ENCODE assay signal across 23 mouse cellular contexts in the genomic region with DNA sequence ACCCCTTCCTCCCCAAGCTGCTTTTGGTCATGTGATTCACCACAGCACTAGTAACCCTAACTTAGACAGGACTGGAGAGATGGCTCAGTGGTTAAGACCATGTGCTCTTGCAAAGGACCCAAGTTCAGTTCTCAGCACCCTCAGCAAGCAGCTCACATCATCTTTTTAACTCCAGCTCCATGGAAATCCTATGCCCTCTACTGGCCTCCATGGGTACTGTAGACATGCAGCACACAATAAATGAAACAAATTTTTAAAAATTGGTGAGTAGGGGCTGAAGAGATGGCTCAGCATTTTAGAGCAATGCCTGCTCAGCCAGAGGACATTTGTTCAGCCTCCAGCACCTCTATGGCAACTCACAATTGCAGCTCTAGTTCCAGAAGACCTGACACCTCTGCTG. TPM values are rescaled to one million over a fixed set of nuclear protein-coding genes. Genes with fewer than 3 reads are reported as not detected.
A peak's percentile ranks its signal among the peaks of the same experiment; 100 is the strongest.
DNase-seq lines count a peak whose midpoint lies in the region; ATAC-seq and TF ChIP-seq lines count a peak whose summit lies in the region.
"Had no signal": no experiment of that assay in that cellular context is flagged by ENCODE, and none has a peak within 500 bp of the region (broad histone marks: within the 10 kb centered on the region; RNA-seq: fewer than 3 reads in every experiment).

No protein-coding gene starts in this region.

- no peak overlapping the region for H3K27ac ChIP-seq in intestine, postnatal 0 days (ENCODE audit: low read depth, low read length)
- no peak overlapping the region for H3K27ac ChIP-seq in intestine, embryonic 16.5 days (ENCODE audit: low read length)
- no peak overlapping the region for H3K27ac ChIP-seq in midbrain, postnatal 0 days (ENCODE audit: low read depth, low read length)
- H3K27ac ChIP-seq in midbrain, embryonic 15.5 days = no peak overlapping the region
- no peak overlapping the region for H3K27ac ChIP-seq in cerebellum, adult 2 months (ENCODE audit: insufficient read depth, low read length)
- H3K27ac ChIP-seq: embryonic facial prominence, embryonic 15.5 days; forebrain, embryonic 12.5 days; kidney, embryonic 15.5 days; liver, embryonic 12.5 days; midbrain, embryonic 12.5 days had no signal

- TF ChIP-seq POLR2A in cerebellum, adult 2 months (IDR thresholded peaks at IDR 0.05; ENCODE audit: borderline replicate concordance, insufficient read depth, low read length) = no peak

- no peaks in the 10 kb centered on the region for H3K36me3 ChIP-seq in intestine, postnatal 0 days (ENCODE audit: control insufficient read depth, insufficient read depth)
- no peaks in the 10 kb centered on the region for H3K36me3 ChIP-seq in intestine, embryonic 16.5 days (ENCODE audit: control insufficient read depth, insufficient read depth, low read length)
- H3K36me3 ChIP-seq in midbrain, postnatal 0 days (ENCODE audit: insufficient read depth, low read length) = no peaks in the 10 kb centered on the region
- no peaks in the 10 kb centered on the region for H3K36me3 ChIP-seq in midbrain, embryonic 15.5 days (replicated peaks)
- H3K36me3 ChIP-seq: embryonic facial prominence, embryonic 15.5 days; forebrain, embryonic 12.5 days; kidney, embryonic 15.5 days; liver, embryonic 12.5 days; midbrain, embryonic 12.5 days had no signal

- no peak for ATAC-seq in intestine, postnatal 0 days
- ATAC-seq in intestine, embryonic 16.5 days = no peak
- ATAC-seq in midbrain, postnatal 0 days (ENCODE audit: low FRiP score) = no peak
- no peak for ATAC-seq in midbrain, embryonic 15.5 days (replicated peaks)
- ATAC-seq: activated CD4-positive, CD25-positive, alpha-beta regulatory T cell, adult 4 months; hindbrain, embryonic 16.5 days; liver, embryonic 12.5 days had no signal

- H3K9ac ChIP-seq in intestine, postnatal 0 days (ENCODE audit: low read depth, low read length) = no peak overlapping the region
- H3K9ac ChIP-seq in intestine, embryonic 16.5 days (ENCODE audit: low read depth, low read length) = no peak overlapping the region
- H3K9ac ChIP-seq in midbrain, postnatal 0 days (replicated peaks; ENCODE audit: low read length, poor library complexity, severe bottlenecking) = no peak overlapping the region
- no peak overlapping the region for H3K9ac ChIP-seq in midbrain, embryonic 15.5 days
- H3K9ac ChIP-seq: embryonic facial prominence, embryonic 15.5 days; forebrain, embryonic 12.5 days; kidney, embryonic 15.5 days; liver, embryonic 12.5 days; midbrain, embryonic 12.5 days had no signal

- H3K4me1 ChIP-seq in intestine, postnatal 0 days (replicated peaks; ENCODE audit: control insufficient read depth, insufficient read depth, low read length) = no peaks in the 10 kb centered on the region
- peaks cover 2% of the 10 kb centered on the region; the same call in 1 of the 2 replicates for H3K4me1 ChIP-seq in intestine, embryonic 16.5 days (ENCODE audit: control insufficient read depth, insufficient read depth, low read length)
- no peaks in the 10 kb centered on the region for H3K4me1 ChIP-seq in midbrain, postnatal 0 days (ENCODE audit: insufficient read depth, low read length)
- no peaks in the 10 kb centered on the region for H3K4me1 ChIP-seq in midbrain, embryonic 15.5 days
- H3K4me1 ChIP-seq in cerebellum, adult 2 months (ENCODE audit: control insufficient read depth, insufficient read depth, low read length) = no peaks in the 10 kb centered on the region
- H3K4me1 ChIP-seq: embryonic facial prominence, embryonic 15.5 days; forebrain, embryonic 12.5 days; kidney, embryonic 15.5 days; liver, embryonic 12.5 days; midbrain, embryonic 12.5 days had no signal

- DNase-seq in midbrain, postnatal 0 days (ENCODE audit: low spot score) = no peak
- peak; percentile 25 for DNase-seq in ES-CJ7 (ENCODE audit: low read depth, low spot score)
- DNase-seq in cerebellum, adult 2 months = no peak
- no peak for DNase-seq in MN1 (ENCODE audit: low spot score)
- DNase-seq: adrenal gland, postnatal 36 days; cerebellum, adult 9-11 months; gastrocnemius, postnatal 10 days; heart, postnatal 14 days; layer of hippocampus, adult 9-11 months; lung, postnatal 36 days; right cerebral cortex, postnatal 25 days had no signal

- no peak overlapping the region for H3K4me2 ChIP-seq in intestine, postnatal 0 days (replicated peaks; ENCODE audit: low read depth)
- no peak overlapping the region for H3K4me2 ChIP-seq in intestine, embryonic 16.5 days (ENCODE audit: low read depth, low read length)
- no peak overlapping the region for H3K4me2 ChIP-seq in midbrain, postnatal 0 days (ENCODE audit: low read depth, low read length, poor library complexity, severe bottlenecking)
- H3K4me2 ChIP-seq in midbrain, embryonic 15.5 days = no peak overlapping the region
- H3K4me2 ChIP-seq: embryonic facial prominence, embryonic 15.5 days; forebrain, embryonic 12.5 days; kidney, embryonic 15.5 days; liver, embryonic 12.5 days; midbrain, embryonic 12.5 days had no signal

- TF ChIP-seq CTCF in intestine, postnatal 0 days (IDR thresholded peaks at IDR 0.05; ENCODE audit: low read depth) = peak; percentile 52
- peak; percentile 40 for TF ChIP-seq CTCF in midbrain, postnatal 0 days (IDR thresholded peaks at IDR 0.05)
- no peak for TF ChIP-seq CTCF in cerebellum, adult 2 months (IDR thresholded peaks at IDR 0.05; ENCODE audit: borderline replicate concordance, insufficient read depth, low read depth, low read length)

- H3K27me3 ChIP-seq in intestine, postnatal 0 days (replicated peaks; ENCODE audit: control insufficient read depth, insufficient read depth, low read length) = no peaks in the 10 kb centered on the region
- no peaks in the 10 kb centered on the region for H3K27me3 ChIP-seq in intestine, embryonic 16.5 days (replicated peaks; ENCODE audit: control insufficient read depth, insufficient read depth, low read length)
- H3K27me3 ChIP-seq in midbrain, postnatal 0 days (ENCODE audit: insufficient read depth, low read length) = no peaks in the 10 kb centered on the region
- H3K27me3 ChIP-seq in midbrain, embryonic 15.5 days (replicated peaks) = no peaks in the 10 kb centered on the region
- H3K27me3 ChIP-seq in cerebellum, adult 2 months (ENCODE audit: control insufficient read depth, insufficient read depth, low read length) = no peaks in the 10 kb centered on the region
- H3K27me3 ChIP-seq: embryonic facial prominence, embryonic 15.5 days; forebrain, embryonic 12.5 days; kidney, embryonic 15.5 days; liver, embryonic 12.5 days; midbrain, embryonic 12.5 days had no signal

- no peaks in the 10 kb centered on the region for H3K9me3 ChIP-seq in intestine, postnatal 0 days (ENCODE audit: control insufficient read depth)
- H3K9me3 ChIP-seq in intestine, embryonic 16.5 days (ENCODE audit: control insufficient read depth, low read length) = no peaks in the 10 kb centered on the region
- no peaks in the 10 kb centered on the region for H3K9me3 ChIP-seq in midbrain, postnatal 0 days (ENCODE audit: low read length)
- no peaks in the 10 kb centered on the region for H3K9me3 ChIP-seq in midbrain, embryonic 15.5 days
- H3K9me3 ChIP-seq: embryonic facial prominence, embryonic 15.5 days; forebrain, embryonic 12.5 days; kidney, embryonic 15.5 days; liver, embryonic 12.5 days; midbrain, embryonic 12.5 days had no signal

- no peak overlapping the region for H3K4me3 ChIP-seq in intestine, postnatal 0 days (ENCODE audit: low read depth, low read length)
- no peak overlapping the region for H3K4me3 ChIP-seq in intestine, embryonic 16.5 days (ENCODE audit: low read length)
- H3K4me3 ChIP-seq in midbrain, postnatal 0 days (ENCODE audit: low read depth, low read length) = no peak overlapping the region
- no peak overlapping the region for H3K4me3 ChIP-seq in midbrain, embryonic 15.5 days
- H3K4me3 ChIP-seq in cerebellum, adult 2 months (replicated peaks; ENCODE audit: insufficient read depth, low read depth, low read length) = no peak overlapping the region
- H3K4me3 ChIP-seq: embryonic facial prominence, embryonic 15.5 days; forebrain, embryonic 12.5 days; kidney, embryonic 15.5 days; liver, embryonic 12.5 days; midbrain, embryonic 12.5 days had no signal

RNA-seq across cellular contexts. Expression of a gene that starts 25.7 kb away (rescaled TPM):
- polyA plus RNA-seq in intestine, postnatal 0 days (2015; fragmentation: Nextera tagmentation; extraction: Ambion mirVana) = 180 and 193 TPM in 2 replicates
- polyA plus RNA-seq in intestine, embryonic 16.5 days (2015; fragmentation: Nextera tagmentation; extraction: Ambion mirVana) = 183 TPM in 2 replicates
- total RNA-seq in midbrain, postnatal 0 days (2014; rRNA removed) = 15.1 and 24.3 TPM in 2 replicates
- 27.0 and 31.6 TPM in 2 replicates for polyA plus RNA-seq in midbrain, postnatal 0 days (2015; fragmentation: Nextera tagmentation; extraction: Ambion mirVana)
- 15.0 and 16.1 TPM in 2 replicates for polyA plus RNA-seq in midbrain, embryonic 15.5 days (2015; fragmentation: Nextera tagmentation; extraction: Ambion mirVana)
- 11.0 and 12.5 TPM in 2 replicates for polyA plus RNA-seq in cerebellum, adult 2 months (2012; rRNA removed)

RNA-seq across cellular contexts. Expression of a gene that starts 26.3 kb away (rescaled TPM):
- 319 and 320 TPM in 2 replicates for polyA plus RNA-seq in intestine, postnatal 0 days (2015; fragmentation: Nextera tagmentation; extraction: Ambion mirVana)
- polyA plus RNA-seq in intestine, embryonic 16.5 days (2015; fragmentation: Nextera tagmentation; extraction: Ambion mirVana) = 403 and 414 TPM in 2 replicates
- total RNA-seq in midbrain, postnatal 0 days (2014; rRNA removed) = 65.5 and 70.7 TPM in 2 replicates
- 107 and 112 TPM in 2 replicates for polyA plus RNA-seq in midbrain, postnatal 0 days (2015; fragmentation: Nextera tagmentation; extraction: Ambion mirVana)
- polyA plus RNA-seq in midbrain, embryonic 15.5 days (2015; fragmentation: Nextera tagmentation; extraction: Ambion mirVana) = 110 and 122 TPM in 2 replicates
- polyA plus RNA-seq in cerebellum, adult 2 months (2012; rRNA removed) = 48.7 and 54.4 TPM in 2 replicates

RNA-seq across cellular contexts. Expression of a gene that starts 44.4 kb away (rescaled TPM):
- 0.58 and 0.64 TPM in 2 replicates for polyA plus RNA-seq in intestine, postnatal 0 days (2015; fragmentation: Nextera tagmentation; extraction: Ambion mirVana)
- polyA plus RNA-seq in intestine, embryonic 16.5 days (2015; fragmentation: Nextera tagmentation; extraction: Ambion mirVana) = 0.37 and 0.43 TPM in 2 replicates
- total RNA-seq in midbrain, postnatal 0 days (2014; rRNA removed) = not detected in 2 replicates
- polyA plus RNA-seq in midbrain, postnatal 0 days (2015; fragmentation: Nextera tagmentation; extraction: Ambion mirVana) = not detected in 2 replicates
- polyA plus RNA-seq in midbrain, embryonic 15.5 days (2015; fragmentation: Nextera tagmentation; extraction: Ambion mirVana) = not detected in 2 replicates
- 0.29 and 0.36 TPM in 2 replicates for polyA plus RNA-seq in cerebellum, adult 2 months (2012; rRNA removed)
- total RNA-seq: left cerebral cortex, postnatal 14 days had no signal
- polyA plus RNA-seq: embryonic facial prominence, embryonic 15.5 days; forebrain, embryonic 12.5 days; hindbrain, embryonic 16.5 days; liver, embryonic 12.5 days; midbrain, embryonic 12.5 days; neural tube, embryonic 11.5 days had no signal

RNA-seq across cellular contexts. Expression of a gene that starts 57.7 kb away (rescaled TPM):
- 101 and 106 TPM in 2 replicates for polyA plus RNA-seq in intestine, postnatal 0 days (2015; fragmentation: Nextera tagmentation; extraction: Ambion mirVana)
- polyA plus RNA-seq in intestine, embryonic 16.5 days (2015; fragmentation: Nextera tagmentation; extraction: Ambion mirVana) = 51.9 and 71.5 TPM in 2 replicates
- total RNA-seq in midbrain, postnatal 0 days (2014; rRNA removed) = not detected in 2 replicates
- polyA plus RNA-seq in midbrain, postnatal 0 days (2015; fragmentation: Nextera tagmentation; extraction: Ambion mirVana) = 0.14 and 0.23 TPM in 2 replicates
- not detected in 2 replicates for polyA plus RNA-seq in midbrain, embryonic 15.5 days (2015; fragmentation: Nextera tagmentation; extraction: Ambion mirVana)
- polyA plus RNA-seq in cerebellum, adult 2 months (2012; rRNA removed) = 0.25 and 0.31 TPM in 2 replicates
- total RNA-seq: adrenal gland, postnatal 36 days; gastrocnemius, postnatal 10 days; heart, postnatal 14 days; left cerebral cortex, postnatal 14 days had no signal
- polyA plus RNA-seq: activated CD4-positive, CD25-positive, alpha-beta regulatory T cell, adult 4 months; forebrain, embryonic 12.5 days; hindbrain, embryonic 16.5 days; liver, embryonic 12.5 days; midbrain, embryonic 12.5 days; neural tube, embryonic 11.5 days had no signal
